ENCODE assay signal across 9 mouse cellular contexts in genomic region chr19:29468941-29469685, GRCm38 (mm10). TPM values are rescaled to one million over a fixed set of nuclear protein-coding genes. Genes with fewer than 3 reads are reported as not detected.
A peak's percentile ranks its signal among the peaks of the same experiment; 100 is the strongest.
DNase-seq lines count a peak whose midpoint lies in the region; ATAC-seq and TF ChIP-seq lines count a peak whose summit lies in the region.
"Had no signal": no experiment of that assay in that cellular context is flagged by ENCODE, and none has a peak within 500 bp of the region (broad histone marks: within the 10 kb centered on the region; RNA-seq: fewer than 3 reads in every experiment).

No protein-coding gene starts in this region.

- H3K27me3 ChIP-seq in liver, postnatal 0 days (ENCODE audit: insufficient read depth, low read length) = no peaks in the 10 kb centered on the region
- H3K27me3 ChIP-seq in midbrain, embryonic 14.5 days (ENCODE audit: control insufficient read depth, insufficient read depth, low read length) = no peaks in the 10 kb centered on the region
- no peaks in the 10 kb centered on the region for H3K27me3 ChIP-seq in thymus, adult 2 months (ENCODE audit: control insufficient read depth, insufficient read depth, low read length)
- H3K27me3 ChIP-seq: embryonic facial prominence, embryonic 13.5 days; midbrain, embryonic 12.5 days had no signal

- H3K4me3 ChIP-seq in brown adipose tissue, adult 24 weeks (ENCODE audit: insufficient read depth, low read depth, low read length) = no peak overlapping the region
- H3K4me3 ChIP-seq in liver, postnatal 0 days (ENCODE audit: low read depth, low read length) = no peak overlapping the region
- no peak overlapping the region for H3K4me3 ChIP-seq in midbrain, embryonic 14.5 days (replicated peaks; ENCODE audit: low read depth, low read length)
- no peak overlapping the region for H3K4me3 ChIP-seq in thymus, adult 2 months (ENCODE audit: control insufficient read depth, insufficient read depth, low read length)
- H3K4me3 ChIP-seq: embryonic facial prominence, embryonic 13.5 days; midbrain, embryonic 12.5 days had no signal

- peak; percentile 56 for DNase-seq in Muller cell, postnatal 12 days (ENCODE audit: inconsistent ontology term)
- DNase-seq in heart, postnatal 4 days = peak; percentile 75
- DNase-seq in liver, postnatal 0 days = peak; percentile 59
- no peak for DNase-seq in midbrain, embryonic 14.5 days
- DNase-seq in thymus, adult 2 months = no peak
- DNase-seq in cerebellum, adult 11-12 months = no peak

- no peaks in the 10 kb centered on the region for H3K36me3 ChIP-seq in liver, postnatal 0 days (replicated peaks; ENCODE audit: insufficient read depth, low read length)
- no peaks in the 10 kb centered on the region for H3K36me3 ChIP-seq in midbrain, embryonic 14.5 days (ENCODE audit: control insufficient read depth, insufficient read depth, low read length)
- H3K36me3 ChIP-seq in thymus, adult 2 months (ENCODE audit: control insufficient read depth, insufficient read depth, low read length) = no peaks in the 10 kb centered on the region
- H3K36me3 ChIP-seq: embryonic facial prominence, embryonic 13.5 days; midbrain, embryonic 12.5 days had no signal

- TF ChIP-seq CTCF in liver, postnatal 0 days (IDR thresholded peaks at IDR 0.05; ENCODE audit: low read depth) = no peak
- TF ChIP-seq CTCF in thymus, adult 2 months (IDR thresholded peaks at IDR 0.05; ENCODE audit: borderline replicate concordance, control insufficient read depth, extremely low read depth, insufficient read depth, low read length, poor library complexity) = no peak

- H3K4me2 ChIP-seq in liver, postnatal 0 days (ENCODE audit: low read depth, low read length) = no peak overlapping the region
- no peak overlapping the region for H3K4me2 ChIP-seq in midbrain, embryonic 14.5 days (ENCODE audit: low read length)
- H3K4me2 ChIP-seq: embryonic facial prominence, embryonic 13.5 days; midbrain, embryonic 12.5 days had no signal

- peak; percentile 38; the same call in 1 of the 2 replicates for ATAC-seq in liver, postnatal 0 days
- ATAC-seq in midbrain, embryonic 14.5 days (ENCODE audit: low FRiP score, low TSS enrichment) = no peak

- no peak for TF ChIP-seq POLR2A in thymus, adult 2 months (IDR thresholded peaks at IDR 0.05; ENCODE audit: control insufficient read depth, extremely low read depth, insufficient read depth, low read length, poor library complexity)

- H3K4me1 ChIP-seq in brown adipose tissue, adult 24 weeks (ENCODE audit: control insufficient read depth, insufficient read depth, insufficient read length, low read length) = peaks cover 34% of the 10 kb centered on the region
- peaks cover 21% of the 10 kb centered on the region for H3K4me1 ChIP-seq in liver, postnatal 0 days (ENCODE audit: insufficient read depth)
- H3K4me1 ChIP-seq in midbrain, embryonic 14.5 days (ENCODE audit: control insufficient read depth, insufficient read depth, low read length) = no peaks in the 10 kb centered on the region
- H3K4me1 ChIP-seq in thymus, adult 2 months (replicated peaks; ENCODE audit: control insufficient read depth, insufficient read depth, low read length) = peaks cover 4% of the 10 kb centered on the region

- H3K9me3 ChIP-seq in liver, postnatal 0 days (ENCODE audit: low read length) = no peaks in the 10 kb centered on the region
- no peaks in the 10 kb centered on the region for H3K9me3 ChIP-seq in midbrain, embryonic 14.5 days (ENCODE audit: control insufficient read depth, low read length)
- H3K9me3 ChIP-seq: embryonic facial prominence, embryonic 13.5 days; midbrain, embryonic 12.5 days had no signal

- peak overlapping the region; percentile 95 for H3K27ac ChIP-seq in brown adipose tissue, adult 24 weeks (replicated peaks; ENCODE audit: low read depth, low read length)
- 0 out of 2 replicates have a peak overlapping the region, but pooled peaks have one; percentile 2 for H3K27ac ChIP-seq in liver, postnatal 0 days (ENCODE audit: low read depth)
- no peak overlapping the region for H3K27ac ChIP-seq in midbrain, embryonic 14.5 days (replicated peaks; ENCODE audit: low read depth, low read length)
- H3K27ac ChIP-seq in thymus, adult 2 months (ENCODE audit: control insufficient read depth, insufficient read depth, low read length) = no peak overlapping the region
- H3K27ac ChIP-seq: embryonic facial prominence, embryonic 13.5 days; midbrain, embryonic 12.5 days had no signal

- 63% methylated on average over 10 of the region's 10 CpGs for WGBS in liver, postnatal 0 days (ENCODE audit: insufficient replicate concordance)
- WGBS in midbrain, embryonic 14.5 days = 92% methylated on average over 10 of the region's 10 CpGs
- WGBS in thymus, adult 2 months = 95% methylated on average over 10 of the region's 10 CpGs

- no peak overlapping the region for H3K9ac ChIP-seq in liver, postnatal 0 days (replicated peaks)
- no peak overlapping the region for H3K9ac ChIP-seq in midbrain, embryonic 14.5 days (replicated peaks; ENCODE audit: low read length)
- H3K9ac ChIP-seq: embryonic facial prominence, embryonic 13.5 days; midbrain, embryonic 12.5 days had no signal

- TF ChIP-seq EP300 in liver, postnatal 0 days (IDR thresholded peaks at IDR 0.05; ENCODE audit: low read depth) = no peak

RNA-seq across cellular contexts. Expression of gene Ric1, which starts 53.0 kb away (rescaled TPM):
- polyA plus RNA-seq in brown adipose tissue, adult 24 weeks (2012; ENCODE audit: insufficient read depth, insufficient read length, missing spikeins) = 21.6 and 23.3 TPM in 2 replicates
- 10 to 100 TPM; 25.5 to 28.0 TPM for total RNA-seq in heart, postnatal 4 days (2021)
- polyA plus RNA-seq in liver, postnatal 0 days (2015; fragmentation: Nextera tagmentation; extraction: Ambion mirVana) = 7.8 and 7.9 TPM in 2 replicates
- polyA plus RNA-seq in midbrain, embryonic 14.5 days (2014; fragmentation: Nextera tagmentation; extraction: Ambion mirVana) = 17.7 and 18.6 TPM in 2 replicates
- 19.4 and 21.1 TPM in 2 replicates for polyA plus RNA-seq in thymus, adult 2 months (2012; rRNA removed)

RNA-seq across cellular contexts. Expression of gene Pdcd1lg2, which starts 58.4 kb away (rescaled TPM):
- polyA plus RNA-seq in brown adipose tissue, adult 24 weeks (2012; ENCODE audit: insufficient read depth, insufficient read length, missing spikeins) = not detected in 2 replicates
- total RNA-seq in heart, postnatal 4 days (2021) = not detected
- polyA plus RNA-seq in liver, postnatal 0 days (2015; fragmentation: Nextera tagmentation; extraction: Ambion mirVana) = not detected in 2 replicates
- 0.12 TPM in 1 of 2 replicates, not detected in the other for polyA plus RNA-seq in midbrain, embryonic 14.5 days (2014; fragmentation: Nextera tagmentation; extraction: Ambion mirVana)
- polyA plus RNA-seq in thymus, adult 2 months (2012; rRNA removed) = 4.0 and 4.7 TPM in 2 replicates
- polyA plus RNA-seq: embryonic facial prominence, embryonic 13.5 days; midbrain, embryonic 12.5 days had no signal

Comparison
In these comparisons a context has a peak if more than half of its experiments do, and no peak if none do; other contexts are left out.
1. DNase-seq: peak in Muller cell, postnatal 12 days (single experiment), heart, postnatal 4 days (single experiment) and liver, postnatal 0 days (single experiment); none in midbrain, embryonic 14.5 days (single experiment), thymus, adult 2 months (single experiment) and cerebellum, adult 11-12 months (single experiment).
2. H3K27ac ChIP-seq: peak in brown adipose tissue, adult 24 weeks (single experiment) and liver, postnatal 0 days (single experiment); none in midbrain, embryonic 14.5 days (single experiment) and thymus, adult 2 months (single experiment).